Mouse (Mus musculus) cerebellum, adult 11-12 months (tissue): ENCODE data around the gene Nup160.

Experiments used
- DNase-seq: peaks from one replicate; pipeline ENCODE4 v3.0.0; 2022

Gene Nup160

DNA sequence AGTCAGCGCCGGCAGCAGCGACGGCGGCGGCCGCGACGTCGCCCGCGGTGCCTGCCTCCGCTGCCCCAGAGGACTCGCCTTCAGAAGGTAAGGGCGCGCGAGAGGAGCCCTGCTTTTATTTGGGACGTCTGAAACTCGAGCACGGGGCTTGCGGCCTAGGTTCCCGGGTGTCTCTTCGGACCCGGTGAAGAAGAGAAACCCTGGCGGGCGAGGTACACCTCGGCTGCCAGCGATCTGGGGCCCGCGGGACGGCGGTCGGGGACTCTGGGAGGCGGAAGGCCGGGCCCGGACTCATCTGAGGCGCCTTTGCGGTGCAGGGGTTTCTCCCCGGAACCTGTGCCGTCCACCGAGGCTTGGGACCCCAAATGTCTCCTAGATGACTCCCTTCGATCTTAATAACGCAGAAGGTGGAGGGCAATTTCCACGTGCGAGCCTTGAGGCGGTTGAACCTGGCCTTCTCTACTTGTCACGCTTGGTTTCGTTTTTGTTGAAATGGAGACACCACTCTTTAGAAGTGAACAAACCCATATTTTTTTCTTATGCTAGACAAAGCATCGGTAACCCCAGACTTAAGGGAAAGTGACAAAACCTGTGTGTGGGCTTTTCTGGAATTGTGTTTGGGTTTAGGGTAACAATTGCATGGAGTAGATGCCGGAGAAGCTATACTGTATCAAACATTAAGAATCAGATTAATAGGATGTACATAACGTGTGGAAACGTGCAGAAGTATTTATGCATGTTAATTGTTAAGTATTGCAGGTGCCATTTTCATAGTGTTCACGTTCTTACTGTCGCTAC, 68.9 kb downstream of the Nup160 start:
- DNase-seq: no peak

DNA sequence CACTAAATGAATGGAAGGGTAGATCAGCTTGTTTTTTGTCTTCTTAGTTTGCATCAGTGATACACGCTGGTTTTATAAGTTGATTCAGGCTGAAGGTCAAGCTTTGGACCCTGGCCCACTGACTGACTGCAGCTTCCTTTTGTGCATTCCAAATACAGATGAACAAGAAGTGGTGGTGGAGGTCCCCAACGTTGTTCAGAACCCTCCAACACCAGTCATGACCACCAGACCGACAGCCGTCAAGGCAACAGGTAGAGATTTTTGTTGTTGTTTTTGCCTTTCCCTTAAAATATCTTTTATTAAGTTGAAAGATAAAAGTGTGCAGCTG, 69.5 kb downstream of the Nup160 start:
- DNase-seq: peak; percentile 45

DNA sequence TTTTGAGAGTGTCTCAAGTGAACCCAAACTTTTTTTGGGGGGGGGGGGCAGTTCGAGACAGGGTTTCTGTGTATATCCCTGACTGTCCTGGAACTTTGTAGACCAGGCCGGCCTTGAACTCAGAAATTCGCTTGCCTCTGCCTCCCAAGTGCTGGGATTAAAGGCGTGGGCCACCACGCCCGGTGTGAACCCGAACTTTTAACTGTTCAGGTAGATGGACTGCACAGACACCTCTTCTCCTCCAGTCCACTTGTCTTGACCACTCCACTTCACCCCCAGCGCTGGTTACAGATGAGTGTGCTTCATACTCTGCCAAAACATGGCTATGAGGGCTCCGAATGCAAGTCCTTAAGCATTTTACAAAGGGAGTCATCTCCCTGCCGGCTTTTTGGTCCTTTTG, 70.1 kb downstream of the Nup160 start:
- peak; percentile 35 for DNase-seq

DNA sequence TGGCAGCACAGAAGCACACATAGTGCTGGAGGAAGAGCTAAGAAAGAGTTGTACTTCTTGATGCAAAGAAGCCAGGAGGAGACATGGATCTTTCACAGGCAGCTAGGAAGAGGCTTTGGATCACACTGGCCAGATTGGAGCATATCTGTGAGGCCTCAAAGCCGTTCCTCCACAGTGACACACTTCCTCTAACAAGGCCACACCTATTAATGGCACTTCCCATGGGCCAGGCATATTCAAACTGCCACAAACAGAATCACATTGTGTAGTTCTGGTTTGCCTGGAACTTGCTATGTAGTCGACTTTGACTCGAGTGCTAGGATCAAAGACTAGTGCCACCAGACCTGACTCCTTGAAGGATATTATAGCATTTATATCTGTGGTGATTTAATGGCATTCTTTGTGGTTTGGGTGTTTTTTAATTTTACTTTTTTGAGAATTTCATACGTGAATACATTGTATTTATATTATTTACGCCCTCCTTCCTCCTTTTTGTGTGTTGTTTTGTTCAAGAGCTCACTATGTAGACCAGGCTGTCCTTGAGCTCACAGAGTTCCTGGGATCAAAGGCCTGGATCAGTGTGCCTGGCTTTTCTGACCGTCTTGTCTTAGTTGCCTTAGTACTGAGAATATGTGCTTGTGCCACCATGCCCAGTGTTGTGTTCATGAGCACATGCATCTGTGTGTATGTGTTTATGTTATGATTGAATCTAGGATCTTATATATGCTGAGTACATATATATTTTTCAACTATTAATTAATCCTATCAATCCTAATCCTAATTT, 72.9 kb downstream of the Nup160 start:
- no peak for DNase-seq

DNA sequence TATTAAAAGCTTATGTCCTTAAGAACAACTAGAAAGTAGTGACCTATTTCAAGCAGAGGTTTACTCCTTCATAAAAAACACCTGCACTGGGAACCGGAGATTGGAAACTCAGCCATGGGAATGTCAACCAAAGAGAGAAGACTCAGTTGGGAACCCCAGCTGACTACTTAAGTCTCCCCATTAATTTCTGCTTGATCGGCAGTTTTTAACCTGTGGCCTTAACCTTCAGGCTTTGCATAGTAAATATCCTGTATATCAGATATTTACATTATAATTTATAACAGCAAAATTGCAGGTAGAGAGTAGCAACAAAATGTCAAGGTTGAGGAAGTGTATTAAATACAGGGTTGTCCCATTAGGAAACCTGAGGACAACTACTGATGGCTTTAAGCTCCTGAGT, 76.5 kb downstream of the Nup160 start:
- no peak for DNase-seq

DNA sequence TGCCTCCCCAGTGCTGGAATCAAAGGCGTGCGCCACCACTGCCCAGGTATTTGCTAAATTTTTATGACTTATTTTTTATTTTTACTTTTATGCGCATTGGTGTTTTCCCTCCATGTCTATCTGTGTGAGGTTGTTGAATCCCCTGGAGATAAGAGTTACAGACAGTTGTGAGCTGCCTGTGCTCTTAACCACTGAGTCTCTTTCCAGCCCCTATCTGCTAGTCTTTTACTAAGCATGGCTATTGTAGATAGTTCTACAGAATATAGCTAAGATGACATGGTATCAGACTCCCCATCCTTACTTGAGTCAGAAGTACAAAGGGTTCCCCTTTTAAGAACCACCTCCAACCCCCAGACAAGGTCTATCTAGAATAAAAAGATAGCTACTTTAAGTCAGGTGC, 77.2 kb downstream of the Nup160 start:
- DNase-seq: no peak

DNA sequence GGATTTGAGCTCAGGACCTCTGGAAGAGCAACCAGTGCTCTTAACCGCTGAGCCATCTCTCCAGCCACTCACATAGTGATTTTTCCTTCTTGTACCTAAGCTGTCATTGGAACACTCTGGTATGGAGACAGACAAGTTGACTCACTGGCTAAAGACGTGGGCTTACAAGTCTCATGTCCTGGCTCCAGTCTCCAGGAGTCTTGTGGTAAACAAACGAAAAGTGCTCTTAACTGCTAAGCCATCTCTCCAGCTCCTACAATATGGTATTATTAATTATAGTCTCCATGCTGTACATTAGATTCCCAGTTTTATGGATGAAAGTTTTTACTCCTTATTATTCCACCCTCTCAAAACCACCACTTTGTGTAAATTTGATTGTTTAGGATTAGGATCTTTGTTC, 88.1 kb downstream of the Nup160 start:
- no peak for DNase-seq

DNA sequence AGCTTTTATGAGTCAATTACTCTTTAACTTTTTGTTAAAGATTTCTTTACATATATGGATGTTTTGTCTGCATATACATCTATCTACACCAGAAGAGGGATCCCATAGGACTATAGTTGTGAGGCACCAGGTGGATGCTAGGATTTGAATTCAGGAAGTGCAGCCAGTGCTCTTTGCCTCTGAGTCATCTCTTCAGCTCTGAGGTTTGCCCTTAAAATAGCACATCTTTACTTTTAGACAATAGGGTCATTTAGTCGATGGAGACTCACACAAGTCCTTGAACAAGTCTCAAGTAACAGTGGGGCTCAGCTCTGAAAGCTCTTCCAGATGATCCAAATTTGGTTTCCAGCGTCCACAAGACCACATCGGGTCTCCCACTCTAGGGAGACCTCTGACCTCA, 104.3 kb downstream of the Nup160 start:
- DNase-seq: no peak

DNA sequence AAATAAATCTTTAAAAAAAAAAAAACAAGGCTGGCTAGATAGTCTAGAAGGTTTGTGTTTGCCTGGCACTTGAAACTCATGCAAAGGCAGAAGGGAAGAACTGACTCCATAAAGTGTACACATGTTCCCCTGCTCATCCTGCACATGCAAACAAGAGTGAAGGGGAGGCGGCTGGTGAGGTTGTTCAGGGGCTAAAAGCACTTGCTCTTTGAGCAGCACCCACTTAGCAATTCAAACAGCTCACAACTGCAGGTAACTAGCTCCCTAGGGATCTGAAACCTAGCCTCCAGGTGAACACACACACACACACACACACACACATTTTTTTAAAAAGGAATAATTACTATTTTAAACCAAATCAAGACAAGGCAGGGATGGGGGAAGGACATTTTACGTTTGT, 104.9 kb downstream of the Nup160 start:
- no peak for DNase-seq

DNA sequence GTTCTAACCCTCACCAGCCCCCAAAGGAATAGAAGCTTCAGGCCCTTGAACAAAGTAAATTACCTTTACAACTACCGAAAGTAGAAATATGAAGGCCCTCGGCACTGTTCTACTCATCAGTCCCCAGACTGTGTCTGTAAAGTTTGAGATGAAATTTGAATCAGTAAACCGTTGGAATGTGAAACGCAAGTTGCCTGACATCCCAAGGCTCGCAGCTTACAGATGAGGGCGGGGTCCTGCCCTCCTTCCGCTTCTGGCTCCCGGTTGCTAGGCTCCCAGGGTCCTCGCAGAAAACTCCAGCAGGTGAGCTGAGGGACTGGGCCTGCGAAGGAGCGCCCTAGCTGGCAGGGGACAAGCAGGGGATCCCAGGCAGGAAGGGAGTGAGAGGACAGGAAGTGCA, 105.4 kb downstream of the Nup160 start, which contains the start of gene Agbl2:
Agbl2 (plus strand) TSS at position 270 of the 400 bp plus-strand sequence.
- peak; percentile 43 for DNase-seq

DNA sequence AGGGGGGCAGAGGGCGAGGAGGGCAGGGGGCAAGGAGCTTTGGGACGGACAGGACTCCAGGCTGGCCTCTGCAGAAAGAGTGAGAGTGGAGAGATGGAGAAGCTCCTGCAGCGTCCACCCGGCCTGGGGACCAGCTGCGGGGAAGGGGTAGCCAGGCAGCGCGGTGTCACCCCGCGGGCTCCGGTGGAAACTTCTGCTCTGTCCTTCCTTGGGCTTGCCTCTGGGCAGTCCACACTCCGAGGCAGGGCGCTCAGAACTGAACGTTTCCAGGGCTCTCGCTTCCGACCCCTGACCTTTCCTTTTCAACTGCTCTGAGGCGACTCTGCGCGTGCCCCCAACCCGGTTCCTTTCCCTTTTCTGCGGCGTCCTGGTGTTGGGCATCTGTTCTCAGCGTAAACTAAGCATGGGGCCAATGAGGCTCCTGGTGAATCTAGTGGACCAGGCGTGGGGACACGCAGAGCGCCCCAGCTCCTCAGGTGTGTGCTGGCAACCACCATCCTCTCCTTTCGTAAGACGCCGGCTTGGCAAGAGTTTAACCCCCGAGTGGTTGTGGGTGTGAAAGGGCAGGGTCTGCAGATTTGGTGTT, 106.0 kb downstream of the Nup160 start:
- DNase-seq: peak; percentile 51
